Mouse (Mus musculus): ENCODE measurements at regions not wholly inside any gene's neighbourhood (a gene's known extent, or its start where the extent isn't known, plus 50 kb on each side); places are given as distances from the start of the nearest gene placed in this dataset.

DNA sequence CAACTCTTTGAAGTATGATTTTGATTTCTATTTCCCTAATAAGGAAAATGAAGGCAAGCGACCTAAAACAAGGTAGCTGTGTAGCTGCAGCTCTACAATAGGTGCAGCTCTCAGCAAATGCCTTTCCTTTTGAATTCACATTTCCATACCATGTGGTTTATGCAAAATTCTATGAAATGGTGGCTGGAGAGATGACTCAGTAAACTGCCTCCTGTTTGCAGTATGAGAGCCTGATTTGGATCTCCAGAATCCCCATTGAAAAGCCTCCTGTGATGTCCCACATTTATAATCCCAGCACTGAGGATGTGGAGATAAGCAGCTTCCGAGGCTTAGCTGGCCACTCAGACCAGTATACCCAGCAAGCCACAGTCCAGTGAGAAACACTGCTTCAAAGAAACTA is 59.6 kb downstream of the Npy1r start:
- DNase-seq (ENCODE audit: low spot score) = no peak

DNA sequence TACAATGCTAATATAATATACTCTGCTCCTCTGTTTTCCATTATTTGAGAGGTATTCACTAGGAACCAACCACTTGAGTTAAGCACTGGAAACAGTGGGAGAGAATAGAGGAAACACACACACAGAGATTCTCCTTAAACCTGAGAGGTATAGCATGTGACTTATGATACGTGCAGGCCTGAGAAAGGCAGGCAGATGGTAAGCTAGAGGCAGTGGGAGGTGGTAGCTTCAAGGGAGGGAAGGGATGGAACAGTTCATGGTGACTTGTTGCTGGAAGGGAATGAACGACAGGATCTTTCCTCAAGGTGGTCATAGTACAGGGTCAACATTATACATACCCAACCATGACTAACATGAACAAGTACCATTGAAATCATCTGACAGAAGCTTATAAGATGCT is 60.8 kb downstream of the Npy1r start:
- DNase-seq (ENCODE audit: low spot score) = no peak

DNA sequence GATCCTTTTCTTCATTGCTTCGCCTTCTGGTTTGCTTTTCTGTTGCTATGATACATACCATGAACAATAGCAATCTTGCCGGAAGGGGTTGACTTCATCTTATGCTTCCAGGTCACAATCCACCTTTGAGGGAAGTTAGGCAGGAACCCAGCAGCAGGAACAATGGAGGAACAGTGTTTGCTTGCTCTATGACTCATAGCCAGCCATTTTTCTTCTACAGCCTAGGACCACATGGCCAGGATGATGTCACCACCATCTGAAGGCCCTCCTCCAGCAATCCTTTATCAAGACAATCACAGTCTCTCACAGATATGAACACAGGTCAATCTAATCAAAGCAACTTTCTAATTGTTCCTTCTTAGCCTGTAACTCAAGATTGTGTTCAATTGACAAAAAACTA is 61.5 kb downstream of the Npy1r start:
- no peak for DNase-seq (ENCODE audit: low spot score)

DNA sequence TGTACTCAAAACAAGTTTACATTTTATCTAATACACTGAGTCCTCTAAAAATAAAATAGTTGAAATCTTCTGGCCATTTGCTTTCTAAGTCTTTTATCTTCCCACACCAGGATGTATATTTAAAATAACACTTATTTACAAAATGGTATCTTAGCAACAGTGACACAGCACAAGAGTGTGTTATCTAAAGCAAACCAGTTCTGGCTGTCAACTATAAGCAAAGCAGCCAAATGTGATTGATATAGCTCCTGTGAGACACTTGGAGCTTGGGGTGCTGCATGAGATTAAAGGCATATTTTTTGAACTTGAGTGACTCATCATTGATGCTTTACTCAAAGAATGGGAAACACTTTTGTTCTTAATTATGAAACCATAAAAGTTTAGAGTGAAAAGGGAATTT is 62.7 kb downstream of the Npy1r start:
- DNase-seq (ENCODE audit: low spot score) = no peak

DNA sequence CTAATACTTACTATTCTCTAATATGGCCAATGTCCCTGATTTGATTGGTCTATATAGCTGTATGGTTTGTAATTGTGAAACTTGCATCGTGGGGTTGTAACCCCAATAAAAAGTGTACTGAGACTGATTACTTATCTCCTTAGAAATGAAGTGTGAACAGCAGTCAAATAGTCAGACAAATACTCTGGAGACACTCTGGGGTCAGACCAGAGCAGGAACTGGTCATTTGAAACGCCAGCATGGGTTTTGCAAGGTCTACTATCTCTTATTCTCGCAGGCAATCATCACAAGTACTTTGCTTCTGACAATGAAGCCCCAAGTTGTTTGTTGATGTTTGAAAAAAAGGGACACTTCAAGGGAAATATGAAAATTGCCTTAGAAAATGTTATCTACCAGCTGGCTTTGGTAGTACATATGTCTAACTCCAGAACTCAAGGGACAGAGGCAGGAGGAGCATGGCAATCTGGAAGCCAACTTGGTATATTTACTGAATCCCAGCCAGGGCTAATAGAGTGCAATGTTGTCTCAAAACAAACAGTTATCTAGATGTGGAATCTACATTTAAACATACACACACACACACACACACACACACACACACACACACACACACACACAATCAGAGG is 64.1 kb downstream of the Npy1r start:
- no peak for DNase-seq (ENCODE audit: low spot score)

DNA sequence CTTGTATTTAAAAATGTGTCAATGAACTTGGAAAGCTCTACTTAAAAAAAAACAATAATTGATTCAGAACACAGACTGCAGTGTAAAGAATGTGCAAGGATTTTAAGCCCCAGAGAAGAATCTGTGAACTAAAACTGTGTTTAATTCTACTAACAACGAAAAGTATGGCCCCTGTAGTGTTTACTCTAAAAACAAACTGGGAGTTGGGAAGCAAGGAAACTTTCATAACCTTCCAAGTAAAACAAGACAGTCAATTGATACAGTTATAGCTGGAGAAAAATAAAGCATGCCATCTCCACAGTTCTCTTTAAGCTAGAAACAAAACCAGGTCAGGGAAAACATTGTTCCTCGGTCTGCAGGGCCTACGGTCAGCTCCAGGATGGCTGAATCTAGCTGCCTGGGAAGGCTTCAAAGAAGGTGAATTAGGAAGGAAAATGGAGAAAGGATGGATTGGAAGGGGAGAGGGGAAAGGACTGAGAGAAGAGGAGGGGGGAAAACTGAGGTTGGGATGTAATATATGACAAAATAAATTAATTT is 68.1 kb downstream of the Npy1r start:
- DNase-seq (ENCODE audit: low spot score) = no peak

DNA sequence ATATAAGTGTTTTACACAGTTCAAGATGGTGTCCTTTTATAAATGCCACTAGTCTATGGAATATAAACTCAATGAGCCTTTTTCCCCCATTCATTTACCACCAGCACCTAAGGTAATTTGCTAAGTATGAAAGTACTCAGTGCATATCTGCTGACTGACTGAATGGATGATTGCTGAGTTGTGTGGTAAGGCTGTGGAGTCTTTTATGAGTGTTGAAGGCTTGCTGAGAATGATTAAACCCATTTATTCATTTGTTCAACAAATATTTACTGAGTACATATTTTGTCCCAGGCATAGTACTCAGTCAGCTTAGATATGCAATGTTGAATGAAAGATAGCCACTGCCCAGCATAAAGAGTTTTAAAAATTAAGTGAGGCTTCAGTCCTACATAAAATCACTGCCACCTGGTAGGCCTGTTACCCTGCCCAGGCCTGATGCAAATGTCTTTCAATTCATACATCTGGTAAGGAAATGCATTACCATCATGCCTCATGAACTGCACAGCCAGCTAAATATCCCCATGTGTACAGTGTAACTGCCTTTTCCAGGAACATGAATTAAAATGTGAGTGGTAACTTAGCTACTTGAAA is 71.5 kb downstream of the Npy1r start:
- no peak for DNase-seq (ENCODE audit: low spot score)

DNA sequence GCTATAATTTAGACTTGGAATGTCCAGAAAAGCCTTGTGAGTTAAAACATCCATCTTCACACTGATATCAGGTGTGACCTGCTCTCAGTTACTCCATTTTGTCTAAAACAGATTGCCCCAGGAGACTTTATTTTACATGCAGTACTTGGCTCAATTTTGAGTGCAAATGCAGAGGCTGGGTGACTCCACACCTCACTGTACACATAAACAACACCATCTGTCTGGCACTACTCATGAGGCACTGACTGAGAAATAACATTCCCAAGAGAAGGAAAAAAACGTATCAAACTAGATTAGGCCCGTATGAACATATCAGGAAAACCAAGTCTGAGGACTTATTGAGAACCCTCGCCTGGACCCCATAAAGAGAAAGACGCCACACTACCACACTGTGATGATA is 74.1 kb downstream of the Npy1r start:
- no peak for DNase-seq (ENCODE audit: low spot score)

DNA sequence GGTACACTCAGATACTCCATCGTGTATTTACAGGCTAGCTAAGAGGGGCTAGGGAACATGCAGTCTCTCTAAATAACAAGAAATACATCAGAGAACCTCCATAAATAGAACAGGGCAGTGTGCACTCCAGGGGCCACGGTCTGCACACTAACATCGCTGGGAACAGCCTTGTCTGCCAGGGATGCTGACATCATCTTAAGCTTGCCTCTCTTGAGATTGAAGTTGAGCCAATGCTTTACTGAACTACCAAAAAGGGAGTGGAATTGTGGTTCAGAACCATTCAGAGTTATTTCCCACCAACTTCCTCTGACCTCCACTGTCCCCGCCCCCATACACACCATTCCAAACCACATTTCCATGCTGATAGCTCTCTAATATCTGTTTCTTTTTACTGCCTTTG is 75.7 kb downstream of the Npy1r start:
- DNase-seq (ENCODE audit: low spot score) = no peak

DNA sequence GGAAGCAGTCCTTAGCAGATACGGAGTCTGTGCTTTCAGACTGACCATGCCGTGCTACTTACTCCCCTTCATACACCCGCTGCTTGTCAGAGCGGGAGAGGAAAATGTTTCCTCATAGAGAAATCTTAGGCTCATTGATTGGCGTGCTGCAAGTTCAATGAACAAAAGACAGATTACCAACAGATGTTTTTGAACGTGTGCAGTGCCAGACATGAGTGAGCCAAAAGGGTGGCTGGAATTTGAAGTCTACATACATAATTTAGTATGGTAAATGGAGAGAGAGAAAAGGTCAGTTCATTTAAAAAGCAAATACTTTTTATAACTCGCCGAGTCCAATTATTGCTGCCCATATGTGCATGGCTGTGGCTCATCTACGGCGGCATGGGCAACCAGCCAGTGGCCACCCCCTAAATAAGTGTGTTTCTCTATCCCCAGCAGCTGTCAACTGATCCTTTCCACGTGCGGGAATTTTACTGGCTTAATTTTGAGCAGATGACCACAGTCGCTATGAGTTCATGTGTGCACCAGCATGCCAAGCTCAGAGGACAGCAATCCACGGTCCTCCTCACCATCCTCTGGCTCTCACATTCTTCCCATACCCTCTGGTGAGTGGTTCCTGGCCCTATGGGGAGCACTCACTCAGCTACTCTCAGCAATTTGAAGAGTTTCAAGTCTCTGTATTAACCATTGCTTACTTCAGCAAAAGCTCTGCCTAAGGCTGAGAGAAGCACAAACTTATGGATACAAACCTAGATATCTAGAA is 80.3 kb downstream of the Npy1r start:
- peak; percentile 32 for DNase-seq (ENCODE audit: low spot score)

DNA sequence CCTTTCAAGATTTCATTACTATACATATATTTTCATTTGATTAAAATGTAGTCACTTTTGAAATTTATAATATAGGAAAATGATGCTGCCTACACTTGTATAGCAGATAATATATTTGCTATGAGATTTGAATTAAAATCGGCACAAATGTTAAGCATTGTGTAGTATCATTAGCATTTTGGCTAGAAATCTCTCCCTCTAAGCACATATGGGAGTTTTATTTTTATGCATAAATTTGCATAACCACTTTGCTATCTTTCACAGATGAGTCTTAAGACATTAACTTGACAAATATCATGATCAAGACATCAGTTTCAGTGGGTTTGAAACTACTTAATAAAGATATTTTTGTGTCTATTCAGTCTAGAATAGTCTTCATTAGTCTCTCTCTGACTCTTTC is 80.4 kb upstream of the Naf1 start:
- DNase-seq (ENCODE audit: low spot score) = no peak

DNA sequence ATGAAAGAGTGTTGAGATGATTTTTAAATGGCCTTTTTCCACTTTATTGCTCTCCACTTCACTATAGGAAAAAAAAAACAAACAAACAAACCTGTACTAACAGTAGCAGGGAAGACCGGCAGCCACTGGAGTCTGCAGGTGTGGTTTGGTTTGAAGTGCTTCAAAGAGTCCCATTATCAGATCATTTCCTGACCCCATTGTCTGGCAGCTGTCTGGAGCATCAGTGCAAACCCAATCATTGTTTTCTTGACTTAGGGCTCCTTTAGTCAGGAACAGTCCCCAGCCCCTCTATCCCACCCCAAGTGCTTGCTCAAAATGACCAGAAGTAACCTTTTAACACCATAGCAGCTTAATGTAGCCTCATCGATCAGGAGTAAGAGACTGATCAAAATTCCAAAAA is 77.4 kb upstream of the Naf1 start:
- no peak for DNase-seq (ENCODE audit: low spot score)

DNA sequence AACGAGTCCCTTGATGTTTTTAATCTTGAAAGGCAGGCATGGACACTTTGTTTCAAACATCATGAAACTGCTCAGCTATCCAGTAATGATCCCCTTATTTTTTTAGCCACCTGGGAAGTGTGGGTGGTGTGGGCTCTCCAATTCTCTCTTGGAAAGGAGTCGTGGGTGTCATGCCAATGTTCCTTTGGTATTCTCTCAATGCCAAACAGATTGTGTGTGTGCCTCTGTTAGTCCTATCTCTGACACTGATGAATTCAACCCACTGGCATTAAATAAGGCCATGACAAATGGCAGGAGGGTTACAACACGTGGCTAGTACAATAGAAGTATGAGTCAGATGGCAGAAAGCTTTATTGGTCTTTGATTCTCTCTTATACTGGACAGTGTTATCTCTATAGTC is 74.0 kb upstream of the Naf1 start:
- peak; percentile 68 for DNase-seq (ENCODE audit: low spot score)
